Mouse (Mus musculus): Measurements from ENCODE around the gene Phyh. TPM values are rescaled to one million over a fixed set of nuclear protein-coding genes. Genes with fewer than 3 reads are reported as not detected.
"Not testable (repeated sequence)": the region's sequence is repeated elsewhere in the genome, so short reads cannot be mapped to it uniquely, and the experiment has no call there.

The Phyh gene
- polyA plus RNA-seq, 1 experiment from 2014 or later, result 91.9 TPM

DNA sequence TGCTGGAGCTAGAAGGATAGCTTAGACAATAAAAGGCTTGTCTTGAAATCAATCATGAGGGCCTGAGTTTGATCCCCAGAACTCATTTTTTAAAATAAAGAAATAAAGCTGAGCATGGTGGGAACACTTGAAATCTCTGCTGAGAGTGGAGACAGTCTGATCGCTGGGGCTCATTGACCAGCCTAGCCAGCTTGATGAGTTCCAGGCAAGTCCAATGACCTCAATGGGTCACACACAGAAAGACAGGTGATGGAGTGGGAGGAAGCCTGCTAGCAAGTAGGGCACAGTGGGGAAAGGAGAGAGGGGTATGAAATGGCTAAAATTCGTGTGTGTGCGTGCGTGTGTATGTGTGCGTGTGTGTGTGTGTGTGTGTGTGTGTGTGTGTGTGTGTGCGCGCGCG, 15.7 kb downstream of the Phyh start:
- H3K4me2 ChIP-seq (ENCODE audit: low read depth, low read length), result no peak overlapping the region
- H3K9me3 ChIP-seq (ENCODE audit: control insufficient read depth, low read length), result peaks cover 4% of the 10 kb centered on the region; the same call in 1 of the 2 replicates
- H3K4me3 ChIP-seq (ENCODE audit: low read length), result no peak overlapping the region
- H3K27ac ChIP-seq (ENCODE audit: low read length), result no peak overlapping the region
- no peak for ATAC-seq (ENCODE audit: low read depth)
- H3K9ac ChIP-seq (ENCODE audit: low read length), result no peak overlapping the region
- peaks cover 19% of the 10 kb centered on the region for H3K36me3 ChIP-seq (ENCODE audit: control insufficient read depth, insufficient read depth, low read length)
- no peaks in the 10 kb centered on the region for H3K27me3 ChIP-seq (ENCODE audit: control insufficient read depth, insufficient read depth, low read depth, low read length)
- 87% methylated on average over 9 of the region's 9 CpGs for WGBS
- no peaks in the 10 kb centered on the region for H3K4me1 ChIP-seq (replicated peaks; ENCODE audit: control insufficient read depth, insufficient read depth, low read length)

- H3K36me3 ChIP-seq (ENCODE audit: control insufficient read depth, insufficient read depth, low read length), result peaks cover 14% of the 10 kb centered on the region
- no peak for ATAC-seq (ENCODE audit: low read depth)
Observed at GRCm38 (mm10) chr2:4937931-4938330, 19.1 kb downstream of the Phyh start.

DNA sequence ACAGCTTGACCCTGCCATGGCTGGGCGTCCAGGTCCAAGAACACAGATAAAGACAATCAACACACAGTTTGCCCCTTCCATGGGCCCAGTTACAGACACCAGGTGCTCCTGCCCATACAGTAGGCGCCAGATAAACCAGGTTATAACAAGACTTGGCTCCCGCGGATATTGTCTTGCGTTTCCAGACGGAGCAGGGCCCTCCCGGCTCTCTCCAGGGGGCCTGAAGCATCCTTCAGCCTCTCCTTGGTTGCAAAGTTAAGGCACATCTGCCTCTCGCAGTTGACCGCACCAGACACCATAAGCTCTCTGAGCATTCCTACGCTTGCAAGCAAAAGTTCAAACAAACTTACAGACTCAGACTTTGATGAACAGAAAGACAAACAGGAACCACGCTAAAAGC, 22.0 kb downstream of the Phyh start:
- no peak overlapping the region for H3K4me3 ChIP-seq (ENCODE audit: low read length)
- no peaks in the 10 kb centered on the region for H3K27me3 ChIP-seq (ENCODE audit: control insufficient read depth, insufficient read depth, low read depth, low read length)
- WGBS, result 91% methylated on average over 11 of the region's 11 CpGs
- H3K9ac ChIP-seq (ENCODE audit: low read length), result no peak overlapping the region
- peaks cover 11% of the 10 kb centered on the region; the same call in 1 of the 2 replicates for H3K36me3 ChIP-seq (ENCODE audit: control insufficient read depth, insufficient read depth, low read length)
- ATAC-seq (ENCODE audit: low read depth), result no peak
- no peak overlapping the region for H3K4me2 ChIP-seq (ENCODE audit: low read depth, low read length)
- no peak overlapping the region for H3K27ac ChIP-seq (ENCODE audit: low read length)
- no peaks in the 10 kb centered on the region for H3K4me1 ChIP-seq (replicated peaks; ENCODE audit: control insufficient read depth, insufficient read depth, low read length)
- H3K9me3 ChIP-seq (ENCODE audit: control insufficient read depth, low read length), result peaks cover 4% of the 10 kb centered on the region

More at GRCm38 (mm10) chr2:4937931-4938330, 19.1 kb downstream of the Phyh start:
- H3K4me2 ChIP-seq (ENCODE audit: low read depth, low read length), result no peak overlapping the region
- H3K27ac ChIP-seq (ENCODE audit: low read length), result no peak overlapping the region
- H3K4me3 ChIP-seq (ENCODE audit: low read length), result no peak overlapping the region
- H3K4me1 ChIP-seq (replicated peaks; ENCODE audit: control insufficient read depth, insufficient read depth, low read length), result no peaks in the 10 kb centered on the region
- peaks cover 4% of the 10 kb centered on the region; the same call in 1 of the 2 replicates for H3K9me3 ChIP-seq (ENCODE audit: control insufficient read depth, low read length)
- no peak overlapping the region for H3K9ac ChIP-seq (ENCODE audit: low read length)
- H3K27me3 ChIP-seq (ENCODE audit: control insufficient read depth, insufficient read depth, low read depth, low read length), result no peaks in the 10 kb centered on the region
- WGBS, result 88% methylated on average over 7 of the region's 7 CpGs

- ATAC-seq (ENCODE audit: low read depth); H3K4me2 ChIP-seq (ENCODE audit: low read depth, low read length); H3K27me3 ChIP-seq (ENCODE audit: control insufficient read depth, insufficient read depth, low read depth, low read length); H3K9me3 ChIP-seq (ENCODE audit: control insufficient read depth, low read length); H3K4me3 ChIP-seq (ENCODE audit: low read length); H3K9ac ChIP-seq (ENCODE audit: low read length); H3K36me3 ChIP-seq (ENCODE audit: control insufficient read depth, insufficient read depth, low read length); H3K27ac ChIP-seq (ENCODE audit: low read length); H3K4me1 ChIP-seq (replicated peaks; ENCODE audit: control insufficient read depth, insufficient read depth, low read length): not testable (repeated sequence)
- 72% methylated on average over 5 of the region's 8 CpGs for WGBS
Observed at GRCm38 (mm10) chr2:4949691-4950090, 30.9 kb downstream of the Phyh start.

DNA sequence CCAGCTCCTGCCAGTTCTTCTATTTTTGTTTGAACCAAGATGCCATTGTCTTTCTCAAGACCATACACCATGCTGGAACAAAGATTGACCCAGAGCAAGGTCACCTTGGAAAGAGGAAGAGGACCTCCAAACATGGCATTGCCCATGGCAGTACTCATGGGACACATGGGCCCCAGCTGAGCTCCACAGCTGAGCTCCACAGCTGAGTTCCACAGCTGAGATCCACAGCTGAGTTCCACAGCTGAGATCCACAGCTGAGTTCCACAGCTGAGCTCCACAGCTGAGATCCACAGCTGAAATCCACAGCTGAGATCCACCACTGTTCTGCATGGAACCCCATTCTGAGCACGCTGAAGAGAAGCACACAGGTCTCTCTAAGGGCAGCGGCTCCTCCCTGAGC, 32.2 kb downstream of the Phyh start:
- H3K4me2 ChIP-seq (ENCODE audit: low read depth, low read length), result no peak overlapping the region
- no peak overlapping the region for H3K27ac ChIP-seq (ENCODE audit: low read length)
- no peaks in the 10 kb centered on the region for H3K27me3 ChIP-seq (ENCODE audit: control insufficient read depth, insufficient read depth, low read depth, low read length)
- ATAC-seq (ENCODE audit: low read depth), result no peak
- no peaks in the 10 kb centered on the region for H3K36me3 ChIP-seq (ENCODE audit: control insufficient read depth, insufficient read depth, low read length)
- H3K4me3 ChIP-seq (ENCODE audit: low read length), result no peak overlapping the region
- no peaks in the 10 kb centered on the region for H3K9me3 ChIP-seq (ENCODE audit: control insufficient read depth, low read length)
- no peaks in the 10 kb centered on the region for H3K4me1 ChIP-seq (replicated peaks; ENCODE audit: control insufficient read depth, insufficient read depth, low read length)
- WGBS, result 91% methylated on average over 2 of the region's 2 CpGs
- no peak overlapping the region for H3K9ac ChIP-seq (ENCODE audit: low read length)

- no peak for ATAC-seq (ENCODE audit: low read depth)
- Histone ChIP-seq H3K9me3 (ENCODE audit: control insufficient read depth, low read length) (no peaks in the 10 kb centered on the region), H3K4me1 (replicated peaks; ENCODE audit: control insufficient read depth, insufficient read depth, low read length) (no peaks in the 10 kb centered on the region), H3K9ac (ENCODE audit: low read length) (no peak overlapping the region), H3K27ac (ENCODE audit: low read length) (no peak overlapping the region), H3K36me3 (ENCODE audit: control insufficient read depth, insufficient read depth, low read length) (no peaks in the 10 kb centered on the region), H3K4me2 (ENCODE audit: low read depth, low read length) (no peak overlapping the region), H3K27me3 (ENCODE audit: control insufficient read depth, insufficient read depth, low read depth, low read length) (no peaks in the 10 kb centered on the region), H3K4me3 (ENCODE audit: low read length) (no peak overlapping the region)
- 77% methylated on average over 6 of the region's 6 CpGs for WGBS
Observed at GRCm38 (mm10) chr2:4954216-4954760, 35.5 kb downstream of the Phyh start.

DNA sequence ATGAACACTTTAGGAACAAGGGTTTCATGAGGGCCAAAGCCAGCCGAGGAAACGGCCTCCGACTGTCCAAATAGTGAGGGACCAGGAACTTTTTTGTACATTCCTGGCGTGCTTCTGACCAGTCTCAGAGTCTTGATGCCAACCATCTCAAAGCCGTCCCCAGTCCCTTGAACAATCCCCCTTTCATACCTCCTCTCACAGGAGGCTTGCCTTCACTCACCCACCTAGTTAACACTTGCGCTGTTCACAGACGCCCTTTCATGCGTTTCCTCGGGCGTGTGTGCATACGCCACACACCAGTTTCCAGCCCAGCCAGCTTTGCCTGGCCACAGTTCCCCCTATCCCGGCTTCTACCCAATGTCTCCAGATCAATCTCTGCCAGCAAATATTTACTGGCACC, 39.2 kb downstream of the Phyh start:
- no peaks in the 10 kb centered on the region for H3K4me1 ChIP-seq (replicated peaks; ENCODE audit: control insufficient read depth, insufficient read depth, low read length)
- ATAC-seq (ENCODE audit: low read depth), result peak; percentile 80
- no peaks in the 10 kb centered on the region for H3K27me3 ChIP-seq (ENCODE audit: control insufficient read depth, insufficient read depth, low read depth, low read length)
- H3K9me3 ChIP-seq (ENCODE audit: control insufficient read depth, low read length), result no peaks in the 10 kb centered on the region
- H3K36me3 ChIP-seq (ENCODE audit: control insufficient read depth, insufficient read depth, low read length), result no peaks in the 10 kb centered on the region
- peak overlapping the region; percentile 84 for H3K27ac ChIP-seq (ENCODE audit: low read length)
- no peak overlapping the region for H3K4me3 ChIP-seq (ENCODE audit: low read length)
- no peak overlapping the region for H3K9ac ChIP-seq (ENCODE audit: low read length)
- no peak overlapping the region for H3K4me2 ChIP-seq (ENCODE audit: low read depth, low read length)
- WGBS, result 57% methylated on average over 12 of the region's 12 CpGs

- Histone ChIP-seq H3K9ac (ENCODE audit: low read length) (no peak overlapping the region), H3K4me2 (ENCODE audit: low read depth, low read length) (no peak overlapping the region), H3K4me3 (ENCODE audit: low read length) (no peak overlapping the region), H3K27ac (ENCODE audit: low read length) (no peak overlapping the region), H3K9me3 (ENCODE audit: control insufficient read depth, low read length) (no peaks in the 10 kb centered on the region), H3K27me3 (ENCODE audit: control insufficient read depth, insufficient read depth, low read depth, low read length) (no peaks in the 10 kb centered on the region), H3K4me1 (replicated peaks; ENCODE audit: control insufficient read depth, insufficient read depth, low read length) (no peaks in the 10 kb centered on the region), H3K36me3 (ENCODE audit: control insufficient read depth, insufficient read depth, low read length) (no peaks in the 10 kb centered on the region)
- WGBS, result 94% methylated on average over 2 of the region's 2 CpGs
- no peak for ATAC-seq (ENCODE audit: low read depth)
Observed at GRCm38 (mm10) chr2:4967806-4968205, 49.0 kb downstream of the Phyh start.

GRCm38 (mm10) chr2:4969083-4969482, 50.3 kb downstream of the Phyh start:
- no peak overlapping the region for H3K27ac ChIP-seq (ENCODE audit: low read length)
- 65% methylated on average over 1 of the region's 2 CpGs for WGBS
- no peak for ATAC-seq (ENCODE audit: low read depth)
- H3K4me3 ChIP-seq (ENCODE audit: low read length), result no peak overlapping the region
- no peaks in the 10 kb centered on the region for H3K4me1 ChIP-seq (replicated peaks; ENCODE audit: control insufficient read depth, insufficient read depth, low read length)
- no peaks in the 10 kb centered on the region for H3K27me3 ChIP-seq (ENCODE audit: control insufficient read depth, insufficient read depth, low read depth, low read length)
- no peak overlapping the region for H3K4me2 ChIP-seq (ENCODE audit: low read depth, low read length)
- H3K36me3 ChIP-seq (ENCODE audit: control insufficient read depth, insufficient read depth, low read length), result no peaks in the 10 kb centered on the region
- H3K9ac ChIP-seq (ENCODE audit: low read length), result no peak overlapping the region
- no peaks in the 10 kb centered on the region for H3K9me3 ChIP-seq (ENCODE audit: control insufficient read depth, low read length)

- Histone ChIP-seq H3K4me1 (replicated peaks; ENCODE audit: control insufficient read depth, insufficient read depth, low read length) (no peaks in the 10 kb centered on the region; the same call in 1 of the 2 replicates), H3K9ac (ENCODE audit: low read length) (no peak within 1 kb of the TSS), H3K27me3 (ENCODE audit: control insufficient read depth, insufficient read depth, low read depth, low read length) (no peaks in the 10 kb centered on the region), H3K4me2 (ENCODE audit: low read depth, low read length) (no peak within 1 kb of the TSS), H3K4me3 (ENCODE audit: low read length) (no peak within 1 kb of the TSS), H3K36me3 (ENCODE audit: control insufficient read depth, insufficient read depth, low read length) (no peaks in the 10 kb centered on the region), H3K27ac (ENCODE audit: low read length) (no peak within 1 kb of the TSS), H3K9me3 (ENCODE audit: control insufficient read depth, low read length) (no peaks in the 10 kb centered on the region)
- WGBS, result 65% methylated on average over 5 of the region's 5 CpGs
- ATAC-seq (ENCODE audit: low read depth), result no peak
Observed at GRCm38 (mm10) chr2:4975807-4976206, 57.0 kb downstream of the Phyh start, which contains the start of gene Ucma. Gene Ucma (plus strand): TSS chr2:4976122.

All from lung, embryonic 16.5 days (tissue).